Mouse (Mus musculus): Measurements from ENCODE around the gene Rtkn2. TPM values are rescaled to one million over a fixed set of nuclear protein-coding genes. Genes with fewer than 3 reads are reported as not detected.

The Rtkn2 gene
- polyA plus RNA-seq, 1 experiment, result 3.5 TPM

- no peaks in the 10 kb centered on the region for H3K27me3 ChIP-seq (ENCODE audit: control insufficient read depth, insufficient read depth, insufficient read length)
- no peak overlapping the region for H3K4me2 ChIP-seq (ENCODE audit: low read depth)
- TF ChIP-seq MYOG (IDR thresholded peaks at IDR 0.05; ENCODE audit: control insufficient read depth in 1 of 3, insufficient read depth in 1 of 3, insufficient read length in 2 of 3, low read depth in 2 of 3), result no peak
- TF ChIP-seq MYOD1 (IDR thresholded peaks at IDR 0.05; ENCODE audit: control insufficient read depth in 1 of 3, insufficient read length in 2 of 3, low read depth in 2 of 3), result no peak
- TF ChIP-seq USF1 (IDR thresholded peaks at IDR 0.05; ENCODE audit: low read depth), result no peak
- TF ChIP-seq CEBPB (IDR thresholded peaks at IDR 0.05; ENCODE audit: insufficient read depth, poor library complexity, severe bottlenecking), result no peak
- no peak for TF ChIP-seq REST (IDR thresholded peaks at IDR 0.05; ENCODE audit: insufficient read depth, insufficient read length)
- no peak for TF ChIP-seq E2F4 (IDR thresholded peaks at IDR 0.05; ENCODE audit: insufficient read depth)
- no peak for TF ChIP-seq TCF3 (IDR thresholded peaks at IDR 0.05; ENCODE audit: insufficient read length, low read depth)
- TF ChIP-seq SRF (IDR thresholded peaks at IDR 0.05; ENCODE audit: control insufficient read depth, insufficient read length, low read depth), result no peak
- TF ChIP-seq POLR2AphosphoS2 (IDR thresholded peaks at IDR 0.05; ENCODE audit: insufficient read length, low read depth), result no peak
- TF ChIP-seq POLR2A (IDR thresholded peaks at IDR 0.05; ENCODE audit: insufficient read length, low read depth), result no peak
- TF ChIP-seq TCF12 (IDR thresholded peaks at IDR 0.05; ENCODE audit: insufficient read depth, poor library complexity, severe bottlenecking), result no peak
- TF ChIP-seq MAX (IDR thresholded peaks at IDR 0.05; ENCODE audit: low read depth), result no peak
- no peak overlapping the region for H3ac ChIP-seq (ENCODE audit: control insufficient read depth, insufficient read length)
- no peaks in the 10 kb centered on the region for H3K36me3 ChIP-seq (ENCODE audit: control insufficient read depth, insufficient read depth)
- no peak overlapping the region for H3K4me3 ChIP-seq
- no peaks in the 10 kb centered on the region for H3K79me2 ChIP-seq (ENCODE audit: control insufficient read depth, insufficient read depth)
Observed at GRCm38 (mm10) chr10:68086973-68087372, 107.6 kb downstream of the Rtkn2 start.

- Histone ChIP-seq H3K79me2 (ENCODE audit: control insufficient read depth, insufficient read depth) (no peaks in the 10 kb centered on the region), H3K36me3 (ENCODE audit: control insufficient read depth, insufficient read depth) (no peaks in the 10 kb centered on the region), H3K4me2 (ENCODE audit: low read depth) (no peak overlapping the region), H3ac (ENCODE audit: control insufficient read depth, insufficient read length) (no peak overlapping the region), H3K27me3 (ENCODE audit: control insufficient read depth, insufficient read depth, insufficient read length) (no peaks in the 10 kb centered on the region), H3K4me3 (no peak overlapping the region)
- TF ChIP-seq TCF3 (IDR thresholded peaks at IDR 0.05; ENCODE audit: insufficient read length, low read depth), result no peak
Observed at GRCm38 (mm10) chr10:68087722-68088121, 108.4 kb downstream of the Rtkn2 start.

GRCm38 (mm10) chr10:68089435-68090196, 110.2 kb downstream of the Rtkn2 start:
- Histone ChIP-seq H3K4me3 (no peak overlapping the region), H3K4me2 (ENCODE audit: low read depth) (peak overlapping the region; percentile 20)

GRCm38 (mm10) chr10:68090197-68090535, 110.8 kb downstream of the Rtkn2 start:
- no peak overlapping the region for H3K4me3 ChIP-seq
- H3K4me2 ChIP-seq (ENCODE audit: low read depth), result peak overlapping the region; percentile 20
- no peak for TF ChIP-seq USF1 (IDR thresholded peaks at IDR 0.05; ENCODE audit: low read depth)
- peak in 2 of 3 experiments; percentile 47 to 54 for TF ChIP-seq MYOD1 (IDR thresholded peaks at IDR 0.05; ENCODE audit: control insufficient read depth in 1 of 3, insufficient read length in 2 of 3, low read depth in 2 of 3)
- TF ChIP-seq POLR2A (IDR thresholded peaks at IDR 0.05; ENCODE audit: insufficient read length, low read depth), result no peak
- no peak for TF ChIP-seq TCF3 (IDR thresholded peaks at IDR 0.05; ENCODE audit: insufficient read length, low read depth)
- peak; percentile 34; the same call in 1 of the 2 replicates for TF ChIP-seq CEBPB (IDR thresholded peaks at IDR 0.05; ENCODE audit: insufficient read depth, poor library complexity, severe bottlenecking)
- TF ChIP-seq SRF (IDR thresholded peaks at IDR 0.05; ENCODE audit: control insufficient read depth, insufficient read length, low read depth), result no peak
- TF ChIP-seq REST (IDR thresholded peaks at IDR 0.05; ENCODE audit: insufficient read depth, insufficient read length), result no peak
- no peak for TF ChIP-seq MAX (IDR thresholded peaks at IDR 0.05; ENCODE audit: low read depth)
- TF ChIP-seq POLR2AphosphoS2 (IDR thresholded peaks at IDR 0.05; ENCODE audit: insufficient read length, low read depth), result no peak
- no peak for TF ChIP-seq E2F4 (IDR thresholded peaks at IDR 0.05; ENCODE audit: insufficient read depth)
- TF ChIP-seq MYOG (IDR thresholded peaks at IDR 0.05; ENCODE audit: control insufficient read depth in 1 of 3, insufficient read depth in 1 of 3, insufficient read length in 2 of 3, low read depth in 2 of 3), result peak in 2 of 3 experiments; percentile 67 to 78
- peak; percentile 51 for TF ChIP-seq TCF12 (IDR thresholded peaks at IDR 0.05; ENCODE audit: insufficient read depth, poor library complexity, severe bottlenecking)
- peaks cover 6% of the 10 kb centered on the region for H3K79me2 ChIP-seq (ENCODE audit: control insufficient read depth, insufficient read depth)
- no peak overlapping the region for H3ac ChIP-seq (ENCODE audit: control insufficient read depth, insufficient read length)
- no peaks in the 10 kb centered on the region for H3K27me3 ChIP-seq (ENCODE audit: control insufficient read depth, insufficient read depth, insufficient read length)
- H3K36me3 ChIP-seq (ENCODE audit: control insufficient read depth, insufficient read depth), result peaks cover 8% of the 10 kb centered on the region

More at GRCm38 (mm10) chr10:68089435-68090196, 110.2 kb downstream of the Rtkn2 start:
- H3K79me2 ChIP-seq (ENCODE audit: control insufficient read depth, insufficient read depth), result peaks cover 2% of the 10 kb centered on the region
- TF ChIP-seq CEBPB (IDR thresholded peaks at IDR 0.05; ENCODE audit: insufficient read depth, poor library complexity, severe bottlenecking) (no peak), SRF (IDR thresholded peaks at IDR 0.05; ENCODE audit: control insufficient read depth, insufficient read length, low read depth) (no peak), POLR2A (IDR thresholded peaks at IDR 0.05; ENCODE audit: insufficient read length, low read depth) (no peak), MYOD1 (IDR thresholded peaks at IDR 0.05; ENCODE audit: control insufficient read depth in 1 of 3, insufficient read length in 2 of 3, low read depth in 2 of 3) (no peak), USF1 (IDR thresholded peaks at IDR 0.05; ENCODE audit: low read depth) (no peak), TCF12 (IDR thresholded peaks at IDR 0.05; ENCODE audit: insufficient read depth, poor library complexity, severe bottlenecking) (no peak), REST (IDR thresholded peaks at IDR 0.05; ENCODE audit: insufficient read depth, insufficient read length) (no peak), MAX (IDR thresholded peaks at IDR 0.05; ENCODE audit: low read depth) (no peak), POLR2AphosphoS2 (IDR thresholded peaks at IDR 0.05; ENCODE audit: insufficient read length, low read depth) (no peak), MYOG (IDR thresholded peaks at IDR 0.05; ENCODE audit: control insufficient read depth in 1 of 3, insufficient read depth in 1 of 3, insufficient read length in 2 of 3, low read depth in 2 of 3) (no peak), TCF3 (IDR thresholded peaks at IDR 0.05; ENCODE audit: insufficient read length, low read depth) (no peak)
- H3ac ChIP-seq (ENCODE audit: control insufficient read depth, insufficient read length), result no peak overlapping the region
- H3K36me3 ChIP-seq (ENCODE audit: control insufficient read depth, insufficient read depth), result peaks cover 8% of the 10 kb centered on the region
- no peaks in the 10 kb centered on the region for H3K27me3 ChIP-seq (ENCODE audit: control insufficient read depth, insufficient read depth, insufficient read length)
